Mouse (Mus musculus): Measurements from ENCODE around the gene Tnpo2.

Tnpo2 gene

DNA sequence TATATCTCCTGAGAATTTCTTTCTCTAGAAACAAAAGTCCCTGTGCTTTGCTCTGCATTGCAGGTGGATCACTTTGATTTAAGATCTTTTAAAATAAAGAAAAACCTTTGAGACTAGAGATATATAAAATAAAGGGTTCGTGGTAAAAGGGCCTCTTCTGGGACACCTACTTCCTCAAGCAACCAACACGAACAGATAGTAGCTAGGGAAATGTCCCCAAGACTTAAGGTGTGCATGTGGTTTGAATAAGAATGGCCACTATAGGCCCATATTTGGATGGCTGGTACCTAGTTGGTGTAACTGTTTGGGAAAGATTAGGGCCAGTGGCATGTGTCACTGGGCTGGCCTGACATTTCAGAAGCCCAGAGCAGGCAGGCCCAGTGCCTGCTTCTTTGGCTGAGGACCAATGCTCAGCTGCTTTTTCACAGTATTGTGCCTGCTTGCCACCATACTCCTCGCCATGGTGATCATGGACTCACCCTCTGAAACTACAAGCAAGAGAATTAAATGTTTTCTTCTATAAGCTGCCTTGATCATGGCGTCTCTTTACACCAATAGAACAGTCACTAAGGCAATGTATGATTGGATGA, 63.5 kb downstream of the Tnpo2 start:
- in situ Hi-C loops (cut with MboI, MseI): no loop called here

All from regulatory T cell (primary cell).